Mouse (Mus musculus): Measurements from ENCODE around the gene Pdcd6ip. TPM values are rescaled to one million over a fixed set of nuclear protein-coding genes. Genes with fewer than 3 reads are reported as not detected.

The Pdcd6ip gene
- total and polyA plus RNA-seq, 2 experiments: 33.9 to 56.6 TPM

DNA sequence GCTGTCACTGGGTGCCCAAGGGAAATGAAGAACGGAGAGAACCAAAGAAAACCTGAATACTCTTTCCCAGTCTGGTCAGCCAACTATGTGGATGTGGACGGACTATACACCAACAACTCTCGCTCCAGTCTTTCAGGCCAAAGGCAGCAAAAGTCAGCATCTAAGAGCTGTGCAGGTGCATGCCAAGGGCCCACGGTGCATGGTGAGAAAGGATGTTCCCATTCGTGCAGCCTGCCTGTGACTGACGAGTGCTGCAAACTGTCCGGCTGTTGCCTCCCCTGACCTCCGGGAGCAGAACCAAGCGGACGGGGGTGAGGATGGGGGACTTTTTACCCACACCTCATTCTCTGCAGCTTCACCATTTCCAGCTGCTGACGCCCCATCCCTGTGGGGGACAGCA, 78.9 kb downstream of the Pdcd6ip start:
- 91% methylated on average over 11 of the region's 11 CpGs for WGBS
- TF ChIP-seq CTCF (IDR thresholded peaks at IDR 0.05; ENCODE audit: low read depth, low read length) (no peak), POLR2A (IDR thresholded peaks at IDR 0.05; ENCODE audit: extremely low read depth, insufficient read depth, low read length) (no peak)
- H3K79me2 ChIP-seq (ENCODE audit: control insufficient read depth, insufficient read depth, low read length): no peaks in the 10 kb centered on the region

DNA sequence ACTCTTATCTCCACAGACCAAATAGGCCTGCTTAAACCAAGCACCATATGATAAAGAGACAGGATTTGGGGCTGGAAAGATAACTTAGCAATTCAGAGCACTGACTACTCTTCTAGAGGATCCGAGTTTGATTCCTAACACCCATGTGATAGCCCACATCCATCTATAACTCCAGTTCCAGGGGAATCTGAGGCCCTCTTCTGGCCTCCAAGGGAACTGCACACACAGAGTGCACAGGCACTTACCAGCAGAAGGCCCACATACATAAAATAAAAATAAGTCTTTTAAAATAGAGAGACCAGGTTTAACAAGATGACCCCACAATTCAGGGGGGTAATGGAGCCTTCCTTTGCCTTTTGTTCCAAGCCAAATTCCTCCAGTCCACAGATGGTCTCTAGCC, 79.3 kb downstream of the Pdcd6ip start:
- Histone ChIP-seq H3K27me3 (ENCODE audit: control insufficient read depth, insufficient read depth, low read length) (no peaks in the 10 kb centered on the region), H3K27ac (replicated peaks; ENCODE audit: insufficient read depth, low read depth, low read length) (no peak overlapping the region), H3K79me2 (ENCODE audit: control insufficient read depth, insufficient read depth, low read length) (no peaks in the 10 kb centered on the region), H3K4me1 (ENCODE audit: control insufficient read depth, insufficient read depth, low read length) (no peaks in the 10 kb centered on the region), H3K4me3 (ENCODE audit: insufficient read depth, low read depth, low read length) (no peak overlapping the region), H3K9ac (ENCODE audit: low read depth, low read length) (no peak overlapping the region), H3K36me3 (ENCODE audit: control insufficient read depth, insufficient read depth, low read length) (no peaks in the 10 kb centered on the region)
- no peak for DNase-seq (ENCODE audit: extremely low read depth, low read depth, low spot score)
- TF ChIP-seq POLR2A (IDR thresholded peaks at IDR 0.05; ENCODE audit: extremely low read depth, insufficient read depth, low read length): no peak
- TF ChIP-seq CTCF (IDR thresholded peaks at IDR 0.05; ENCODE audit: low read depth, low read length): no peak
- 79% methylated on average over 1 of the region's 1 CpGs for WGBS

More for the DNA sequence above, 78.9 kb downstream of the Pdcd6ip start:
- no peaks in the 10 kb centered on the region for H3K36me3 ChIP-seq (ENCODE audit: control insufficient read depth, insufficient read depth, low read length)
- no peak overlapping the region for H3K9ac ChIP-seq (ENCODE audit: low read depth, low read length)
- H3K27me3 ChIP-seq (ENCODE audit: control insufficient read depth, insufficient read depth, low read length): no peaks in the 10 kb centered on the region
- no peaks in the 10 kb centered on the region for H3K4me1 ChIP-seq (ENCODE audit: control insufficient read depth, insufficient read depth, low read length)
- no peak for DNase-seq (ENCODE audit: extremely low read depth, low read depth, low spot score)
- no peak overlapping the region for H3K4me3 ChIP-seq (ENCODE audit: insufficient read depth, low read depth, low read length)
- no peak overlapping the region for H3K27ac ChIP-seq (replicated peaks; ENCODE audit: insufficient read depth, low read depth, low read length)

DNA sequence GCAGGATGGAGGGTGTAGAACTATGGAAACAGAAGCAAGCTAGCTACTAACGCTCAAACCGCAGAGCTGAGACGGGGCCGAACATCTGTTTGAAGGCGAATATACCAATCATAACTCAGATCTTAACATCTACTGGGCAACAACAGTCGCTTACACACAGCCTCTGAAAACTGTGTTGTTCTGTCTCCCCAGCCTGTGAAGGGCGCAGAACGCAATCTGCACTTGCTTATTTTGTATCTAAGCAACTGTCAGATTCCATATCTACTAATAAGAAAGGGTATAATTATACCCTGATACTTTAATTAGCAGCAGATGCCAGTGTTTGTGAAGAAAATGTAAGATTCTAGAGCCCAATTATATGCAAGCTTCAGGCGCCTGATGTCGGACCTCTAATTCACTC, 81.3 kb downstream of the Pdcd6ip start:
- Histone ChIP-seq H3K9ac (ENCODE audit: low read depth, low read length) (no peak overlapping the region), H3K4me3 (ENCODE audit: insufficient read depth, low read depth, low read length) (no peak overlapping the region), H3K27me3 (ENCODE audit: control insufficient read depth, insufficient read depth, low read length) (no peaks in the 10 kb centered on the region), H3K79me2 (ENCODE audit: control insufficient read depth, insufficient read depth, low read length) (no peaks in the 10 kb centered on the region), H3K27ac (replicated peaks; ENCODE audit: insufficient read depth, low read depth, low read length) (no peak overlapping the region), H3K4me1 (ENCODE audit: control insufficient read depth, insufficient read depth, low read length) (no peaks in the 10 kb centered on the region), H3K36me3 (ENCODE audit: control insufficient read depth, insufficient read depth, low read length) (no peaks in the 10 kb centered on the region)
- WGBS: 92% methylated on average over 10 of the region's 10 CpGs
- TF ChIP-seq CTCF (IDR thresholded peaks at IDR 0.05; ENCODE audit: low read depth, low read length): no peak
- TF ChIP-seq POLR2A (IDR thresholded peaks at IDR 0.05; ENCODE audit: extremely low read depth, insufficient read depth, low read length): no peak
- no peak for DNase-seq (ENCODE audit: extremely low read depth, low read depth, low spot score)

DNA sequence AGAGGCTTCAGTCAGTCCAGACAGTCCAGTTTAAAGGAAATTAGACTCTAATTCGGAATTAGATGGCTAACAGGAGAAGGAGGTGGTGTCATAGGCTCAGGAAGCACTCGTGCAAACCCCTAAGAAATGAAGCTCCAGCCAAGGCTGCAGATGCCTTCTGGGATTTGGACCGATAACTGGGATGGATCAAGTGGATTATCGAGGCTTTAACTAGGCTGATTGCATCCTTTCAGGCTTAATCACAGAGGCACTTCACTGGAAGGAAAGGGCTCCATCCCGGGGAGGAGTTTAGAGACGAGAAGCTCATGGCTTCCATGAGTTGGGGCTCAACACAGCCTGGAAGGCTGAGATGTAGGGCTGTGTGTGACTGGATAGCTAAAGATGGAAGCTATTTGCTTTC, 84.0 kb downstream of the Pdcd6ip start:
- H3K36me3 ChIP-seq (ENCODE audit: control insufficient read depth, insufficient read depth, low read length): no peaks in the 10 kb centered on the region
- TF ChIP-seq CTCF (IDR thresholded peaks at IDR 0.05; ENCODE audit: low read depth, low read length): no peak
- TF ChIP-seq POLR2A (IDR thresholded peaks at IDR 0.05; ENCODE audit: extremely low read depth, insufficient read depth, low read length): no peak
- 74% methylated on average over 6 of the region's 6 CpGs for WGBS

DNA sequence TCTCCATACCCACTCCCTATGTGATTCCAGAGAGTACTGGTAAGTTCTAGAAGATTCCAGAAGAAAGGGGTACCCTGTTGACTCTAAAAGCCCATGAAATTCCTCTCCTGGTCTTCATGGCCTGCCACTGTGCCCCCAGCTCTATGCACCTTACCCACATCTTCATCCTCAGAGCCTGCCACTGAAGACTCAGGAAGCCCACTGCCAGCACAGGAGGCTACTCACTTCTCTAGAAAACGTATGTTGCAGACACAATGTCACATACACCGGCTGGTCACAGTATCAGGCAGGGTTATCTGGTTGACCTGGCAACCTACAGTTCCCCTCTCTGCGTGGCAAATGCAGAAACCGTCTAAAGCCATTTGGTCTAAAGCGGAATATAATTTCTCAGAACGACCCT, 91.0 kb downstream of the Pdcd6ip start:
- Histone ChIP-seq H3K79me2 (ENCODE audit: control insufficient read depth, insufficient read depth, low read length) (no peaks in the 10 kb centered on the region), H3K36me3 (ENCODE audit: control insufficient read depth, insufficient read depth, low read length) (no peaks in the 10 kb centered on the region), H3K4me1 (ENCODE audit: control insufficient read depth, insufficient read depth, low read length) (no peaks in the 10 kb centered on the region), H3K4me3 (ENCODE audit: insufficient read depth, low read depth, low read length) (no peak overlapping the region), H3K9ac (ENCODE audit: low read depth, low read length) (no peak overlapping the region), H3K27ac (replicated peaks; ENCODE audit: insufficient read depth, low read depth, low read length) (no peak overlapping the region), H3K27me3 (ENCODE audit: control insufficient read depth, insufficient read depth, low read length) (no peaks in the 10 kb centered on the region)
- TF ChIP-seq POLR2A (IDR thresholded peaks at IDR 0.05; ENCODE audit: extremely low read depth, insufficient read depth, low read length): no peak
- no peak for TF ChIP-seq CTCF (IDR thresholded peaks at IDR 0.05; ENCODE audit: low read depth, low read length)
- no peak for DNase-seq (ENCODE audit: extremely low read depth, low read depth, low spot score)
- WGBS: 80% methylated on average over 6 of the region's 6 CpGs

More for the DNA sequence above, 84.0 kb downstream of the Pdcd6ip start:
- H3K79me2 ChIP-seq (ENCODE audit: control insufficient read depth, insufficient read depth, low read length): no peaks in the 10 kb centered on the region
- H3K4me3 ChIP-seq (ENCODE audit: insufficient read depth, low read depth, low read length): no peak overlapping the region
- no peak for DNase-seq (ENCODE audit: extremely low read depth, low read depth, low spot score)
- no peaks in the 10 kb centered on the region for H3K4me1 ChIP-seq (ENCODE audit: control insufficient read depth, insufficient read depth, low read length)
- H3K27me3 ChIP-seq (ENCODE audit: control insufficient read depth, insufficient read depth, low read length): no peaks in the 10 kb centered on the region
- H3K9ac ChIP-seq (ENCODE audit: low read depth, low read length): no peak overlapping the region
- H3K27ac ChIP-seq (replicated peaks; ENCODE audit: insufficient read depth, low read depth, low read length): no peak overlapping the region

DNA sequence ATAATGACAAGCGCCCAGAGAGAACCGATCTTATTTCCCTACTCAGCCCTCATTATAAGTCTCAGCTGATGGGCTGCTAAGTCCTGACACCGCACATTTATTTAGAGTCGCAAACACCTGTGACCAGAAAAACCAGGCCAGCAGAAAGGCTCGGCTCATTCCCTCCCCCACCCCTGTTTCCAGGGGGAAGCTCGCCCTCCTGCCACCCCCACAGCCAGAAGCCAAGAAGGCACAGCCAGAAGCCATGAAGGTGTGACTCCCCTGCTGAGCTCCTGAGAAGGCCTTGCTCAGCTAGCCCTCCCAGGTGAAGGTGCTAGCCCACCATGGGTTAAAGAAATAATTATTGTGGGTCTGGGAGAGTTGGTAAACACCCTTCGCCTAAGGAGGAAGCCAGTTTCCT, 97.3 kb downstream of the Pdcd6ip start:
- H3K4me1 ChIP-seq (ENCODE audit: control insufficient read depth, insufficient read depth, low read length): no peaks in the 10 kb centered on the region
- no peak for DNase-seq (ENCODE audit: extremely low read depth, low read depth, low spot score)
- no peak overlapping the region for H3K27ac ChIP-seq (replicated peaks; ENCODE audit: insufficient read depth, low read depth, low read length)
- WGBS: 42% methylated on average over 7 of the region's 7 CpGs
- H3K9ac ChIP-seq (ENCODE audit: low read depth, low read length): no peak overlapping the region
- H3K4me3 ChIP-seq (ENCODE audit: insufficient read depth, low read depth, low read length): no peak overlapping the region
- H3K27me3 ChIP-seq (ENCODE audit: control insufficient read depth, insufficient read depth, low read length): no peaks in the 10 kb centered on the region
- H3K36me3 ChIP-seq (ENCODE audit: control insufficient read depth, insufficient read depth, low read length): no peaks in the 10 kb centered on the region
- TF ChIP-seq POLR2A (IDR thresholded peaks at IDR 0.05; ENCODE audit: extremely low read depth, insufficient read depth, low read length) (no peak), CTCF (IDR thresholded peaks at IDR 0.05; ENCODE audit: low read depth, low read length) (no peak)
- H3K79me2 ChIP-seq (ENCODE audit: control insufficient read depth, insufficient read depth, low read length): no peaks in the 10 kb centered on the region

Data from liver, adult 2 months (tissue).